Mouse (Mus musculus) CH12.LX (cell line): ENCODE measurements around the gene Wdr62. TPM values are rescaled to one million over a fixed set of nuclear protein-coding genes. Genes with fewer than 3 reads are reported as not detected.

ENCODE experiments used
- DNase-seq: peaks from one replicate; pipeline ENCODE4 v3.0.0-alpha.2; 2013; ENCODE audit errors: extremely low read depth
- H3K27ac ChIP-seq: 2 replicates; pipeline ENCODE4 v1.5.1; 2012; ENCODE audit warnings: low read depth, mild to moderate bottlenecking, control low read depth, moderate library complexity; ENCODE audit not compliant: insufficient read depth
- H3K27me3 ChIP-seq: replicated peaks from 2 replicates; pipeline ENCODE3; 2012; ENCODE audit warnings: inconsistent platforms
- H3K36me3 ChIP-seq, 2 experiments: replicated peaks in 1 of 2; 2 replicates each; pipeline versions ENCODE3 to v1.6.1; 2012; ENCODE audit warnings: inconsistent platforms in 1 of 2, low read length in 1 of 2, mild to moderate bottlenecking in 1 of 2, mixed read lengths in 1 of 2, moderate library complexity in 1 of 2; ENCODE audit not compliant: control insufficient read depth in 1 of 2, insufficient read depth in 1 of 2
- H3K4me1 ChIP-seq, 2 experiments: 2 replicates each; pipeline ENCODE4 v1.6.1; 2012; ENCODE audit warnings: inconsistent platforms in 1 of 2, moderate library complexity in 1 of 2; ENCODE audit not compliant: insufficient read depth in 2 of 2, control insufficient read depth in 1 of 2
- H3K4me2 ChIP-seq: 2 replicates; pipeline ENCODE4 v1.6.1; 2012; ENCODE audit warnings: low read depth, mild to moderate bottlenecking, control low read depth; ENCODE audit not compliant: poor library complexity, insufficient read depth, severe bottlenecking
- H3K4me3 ChIP-seq, 3 experiments: fragments of 150-350 bp in 1 of 3; sonication (generic) in 1 of 3; replicated peaks in 1 of 3; 2 replicates each; pipeline versions ENCODE3 to v1.5.1; 2011 to 2012; ENCODE audit warnings: low read depth in 2 of 3, low read length in 2 of 3, mild to moderate bottlenecking in 2 of 3, moderate library complexity in 2 of 3, control low read depth in 1 of 3, improper control_type of control experiment in 1 of 3, inconsistent platforms in 1 of 3, mixed read lengths in 1 of 3; ENCODE audit not compliant: poor library complexity in 1 of 3
- H3K79me2 ChIP-seq: replicated peaks from 2 replicates; pipeline ENCODE4 v1.6.1; 2012; ENCODE audit warnings: mild to moderate bottlenecking, moderate library complexity; ENCODE audit not compliant: control insufficient read depth, poor library complexity, insufficient read depth, severe bottlenecking; ENCODE audit errors: extremely low read depth
- H3K9ac ChIP-seq: 2 replicates; pipeline ENCODE4 v1.6.1; 2012; ENCODE audit warnings: low read depth, mild to moderate bottlenecking, control low read depth, moderate library complexity; ENCODE audit not compliant: insufficient read depth
- H3K9me3 ChIP-seq: replicated peaks from 2 replicates; pipeline ENCODE3; 2012; ENCODE audit warnings: low read length, inconsistent platforms, mixed read lengths
- BHLHE40 ChIP-seq: IDR thresholded peaks from 2 replicates; pipeline ENCODE4 v1.6.1; 2011; ENCODE audit warnings: mild to moderate bottlenecking, low read depth, low read length, improper control_type of control experiment
- CHD2 ChIP-seq: IDR thresholded peaks from 2 replicates; pipeline ENCODE4 v1.6.1; 2011; ENCODE audit warnings: low read length, improper control_type of control experiment
- CTCF ChIP-seq, 2 experiments: IDR thresholded peaks in 1 of 2; conservative IDR thresholded peaks in 1 of 2; 2 replicates each; pipeline ENCODE4 v1.5.1; 2011 to 2012; ENCODE audit warnings: low read depth in 2 of 2, low read length in 2 of 2, improper control_type of control experiment in 1 of 2, inconsistent platforms in 1 of 2, mild to moderate bottlenecking in 1 of 2, moderate library complexity in 1 of 2
- E2F4 ChIP-seq: IDR thresholded peaks from 2 replicates; pipeline ENCODE4 v1.6.1; 2011; ENCODE audit warnings: low read depth, low read length, improper control_type of control experiment; ENCODE audit not compliant: insufficient replicate concordance
- ELF1 ChIP-seq: IDR thresholded peaks from 2 replicates; pipeline ENCODE4 v1.6.1; 2014; ENCODE audit warnings: low read depth, mild to moderate bottlenecking, inconsistent platforms, low read length, improper control_type of control experiment
- EP300 ChIP-seq: IDR thresholded peaks from 2 replicates; pipeline ENCODE4 v1.6.1; 2011; ENCODE audit warnings: low read length, improper control_type of control experiment
- ETS1 ChIP-seq: conservative IDR thresholded peaks from 2 replicates; pipeline ENCODE4 v1.6.1; 2012; ENCODE audit warnings: low read depth, mild to moderate bottlenecking, inconsistent platforms, low read length, improper control_type of control experiment, moderate library complexity
- IRF4 ChIP-seq: IDR thresholded peaks from 2 replicates; pipeline ENCODE4 v1.6.1; 2014; ENCODE audit warnings: low read depth, mild to moderate bottlenecking, inconsistent platforms, low read length, improper control_type of control experiment
- MAFK ChIP-seq: IDR thresholded peaks from 2 replicates; pipeline ENCODE4 v1.6.1; 2011; ENCODE audit warnings: low read length, improper control_type of control experiment; ENCODE audit not compliant: insufficient replicate concordance
- MAX ChIP-seq: IDR thresholded peaks from 2 replicates; pipeline ENCODE4 v1.6.1; 2011; ENCODE audit warnings: low read length, improper control_type of control experiment
- MAZ ChIP-seq: IDR thresholded peaks from 2 replicates; pipeline ENCODE4 v1.6.1; 2012; ENCODE audit warnings: low read depth, mild to moderate bottlenecking, inconsistent platforms, low read length, improper control_type of control experiment, moderate library complexity
- MXI1 ChIP-seq: IDR thresholded peaks from 2 replicates; pipeline ENCODE4 v1.6.1; 2011; ENCODE audit warnings: mild to moderate bottlenecking, low read depth, low read length, improper control_type of control experiment
- NELFE ChIP-seq: IDR thresholded peaks from 2 replicates; pipeline ENCODE4 v1.6.1; 2011; ENCODE audit warnings: low read depth, low read length, improper control_type of control experiment
- NRF1 ChIP-seq: IDR thresholded peaks from 2 replicates; pipeline ENCODE4 v1.6.1; 2014; ENCODE audit warnings: low read depth, mild to moderate bottlenecking, inconsistent platforms, low read length, improper control_type of control experiment, moderate library complexity
- RAD21 ChIP-seq: IDR thresholded peaks from 2 replicates; pipeline ENCODE4 v1.6.1; 2011; ENCODE audit warnings: low read depth, mild to moderate bottlenecking, low read length, improper control_type of control experiment, moderate library complexity
- SMC3 ChIP-seq: IDR thresholded peaks from 2 replicates; pipeline ENCODE4 v1.6.1; 2011; ENCODE audit warnings: low read depth, low read length, improper control_type of control experiment
- TCF12 ChIP-seq: IDR thresholded peaks from 2 replicates; pipeline ENCODE4 v1.6.1; 2014; ENCODE audit warnings: low read depth, mild to moderate bottlenecking, inconsistent platforms, low read length, improper control_type of control experiment
- USF2 ChIP-seq: conservative IDR thresholded peaks from 2 replicates; pipeline ENCODE4 v1.6.1; 2011; ENCODE audit warnings: low read depth, low read length, improper control_type of control experiment
- dilution Hi-C: fragments of 300-500 bp; cut with MboI; formaldehyde crosslinking; loops from 2 replicates; pipeline ENCODE4 v1.14.3; 2020; ENCODE audit warnings: low sequenced_read_pairs; ENCODE audit not compliant: extremely low pct_unique_long_range_greater_than_20kb, extremely low pct_ligation_motif_present
- in situ Hi-C: fragments of 300-500 bp; cut with MboI; formaldehyde crosslinking; loops from 3 replicates; pipeline ENCODE4 v1.14.3; 2019; ENCODE audit warnings: low sequenced_read_pairs, low pct_ligation_motif_present, low pct_unique_long_range_greater_than_20kb, mixed read lengths
- polyA plus RNA-seq: library from polyadenylated mRNA; unstranded; fragments of >175 nt; gene quantifications from 2 replicates; pipeline ENCODE4 v1.2.1, GENCODE M21; 2012; ENCODE audit warnings: low read depth; ENCODE audit not compliant: insufficient read length
- total RNA-seq, 2 experiments: library from RNA; depleted of rRNA; stranded (reverse); fragments of 300-350 nt in 1 of 2; fragments of >200 nt in 1 of 2; gene quantifications; 2 replicates each; pipeline ENCODE4 v1.2.3; 2012 to 2014

Gene Wdr62
- total and polyA plus RNA-seq, 3 experiments: 2.3 to 19.7 (median 5.3) TPM

- peaks cover 39% of the 10 kb centered on the region for H3K27me3 ChIP-seq
- no peak overlapping the region for H3K4me2 ChIP-seq
- dilution Hi-C loops: no loop called here
- TF ChIP-seq NELFE (no peak), NRF1 (peak; percentile 50)
- DNase-seq: no peak
- peaks cover 18% of the 10 kb centered on the region for H3K9me3 ChIP-seq
- H3K4me1 ChIP-seq: peaks cover 8 to 28% of the 10 kb centered on the region in 2 experiments
- in situ Hi-C loops: no loop called here
- no peak overlapping the region for H3K27ac ChIP-seq
- no peaks in the 10 kb centered on the region for H3K79me2 ChIP-seq
- H3K9ac ChIP-seq: no peak overlapping the region
- H3K4me3 ChIP-seq: no peak overlapping the region
- no peaks in the 10 kb centered on the region for H3K36me3 ChIP-seq
These were observed 46.9 kb upstream of the Wdr62 start for GRCm38 (mm10) chr7:30327140-30327539.

- Histone ChIP-seq H3K4me1 (peaks cover 8 to 27% of the 10 kb centered on the region in 2 experiments), H3K36me3 (no peaks in the 10 kb centered on the region), H3K27me3 (peaks cover 36% of the 10 kb centered on the region), H3K4me2 (no peak overlapping the region), H3K9me3 (peaks cover 18% of the 10 kb centered on the region), H3K27ac (no peak overlapping the region)
- in situ Hi-C loops: no loop called here
- TF ChIP-seq MAFK: no peak
- TF ChIP-seq E2F4: no peak
- no peak for TF ChIP-seq SMC3
- TF ChIP-seq IRF4: no peak
- no peak for TF ChIP-seq TCF12
- TF ChIP-seq, all 38 proteins: peak for 0
- Histone ChIP-seq H3K4me3 (no peak overlapping the region), H3K79me2 (no peaks in the 10 kb centered on the region), H3K9ac (no peak overlapping the region)
- dilution Hi-C loops: no loop called here
- no peak for DNase-seq
These were observed 46.2 kb upstream of the Wdr62 start for GRCm38 (mm10) chr7:30326427-30326826.

GRCm38 (mm10) chr7:30325364-30325763 is 45.1 kb upstream of the Wdr62 start:
- peaks cover 28% of the 10 kb centered on the region for H3K27me3 ChIP-seq
- H3K4me2 ChIP-seq: no peak overlapping the region
- H3K27ac ChIP-seq: no peak overlapping the region
- peak; percentile 70 for DNase-seq
- peaks cover 13 to 37% of the 10 kb centered on the region in 2 experiments for H3K4me1 ChIP-seq
- dilution Hi-C loops: no loop called here
- in situ Hi-C loops: no loop called here
- peaks cover 18% of the 10 kb centered on the region for H3K9me3 ChIP-seq
- H3K4me3 ChIP-seq: no peak overlapping the region
- TF ChIP-seq CTCF (conservative IDR thresholded peaks at IDR 0.05 in 1 of 2, IDR thresholded peaks at IDR 0.05 in 1 of 2; ENCODE audit: low read depth in 2 of 2, low read length in 2 of 2): peak; percentile 64 to 65
- no peak for TF ChIP-seq CHD2
- no peak for TF ChIP-seq MAZ
- no peak for TF ChIP-seq NELFE
- no peak for TF ChIP-seq MXI1
- TF ChIP-seq ETS1: no peak
- TF ChIP-seq USF2: no peak
- no peak for TF ChIP-seq E2F4
- no peak for TF ChIP-seq IRF4
- TF ChIP-seq EP300: no peak
- TF ChIP-seq SMC3: peak; percentile 22
- TF ChIP-seq MAX: no peak
- peak; percentile 41 for TF ChIP-seq RAD21
- TF ChIP-seq BHLHE40: no peak
- TF ChIP-seq TCF12: no peak
- TF ChIP-seq ELF1: no peak
- TF ChIP-seq, all 38 proteins: peak for 3
- no peaks in the 10 kb centered on the region for H3K79me2 ChIP-seq
- H3K9ac ChIP-seq: no peak overlapping the region
- peaks cover 0 to 5% of the 10 kb centered on the region in 2 experiments for H3K36me3 ChIP-seq
